Mouse (Mus musculus) embryonic facial prominence, embryonic 13.5 days (tissue): ENCODE results near the gene Hsd17b1. TPM values are rescaled to one million over a fixed set of nuclear protein-coding genes. Genes with fewer than 3 reads are reported as not detected.

Source experiments
- ATAC-seq: fragments of 200-750 bp; cut with Nextera tagmentation; 2 replicates; pipeline ENCODE4 v1.8.0; 2017; ENCODE audit warnings: low read depth; ENCODE audit not compliant: insufficient number of reproducible peaks, insufficient read depth, low FRiP score, low TSS enrichment
- H3K27ac ChIP-seq: fragments of 300-500 bp; sonication (generic); 2 replicates; pipeline ENCODE4 v1.5.1; 2015; ENCODE audit warnings: moderate library complexity, mild to moderate bottlenecking, inconsistent platforms
- H3K27me3 ChIP-seq: fragments of 300-500 bp; sonication (generic); 2 replicates; pipeline ENCODE4 v1.6.1; 2015; ENCODE audit warnings: mild to moderate bottlenecking, inconsistent platforms
- H3K36me3 ChIP-seq: fragments of 300-500 bp; sonication (generic); 2 replicates; pipeline ENCODE4 v1.6.1; 2015; ENCODE audit warnings: mild to moderate bottlenecking, inconsistent platforms
- H3K4me1 ChIP-seq: fragments of 300-500 bp; sonication (generic); 2 replicates; pipeline ENCODE4 v1.6.1; 2015; ENCODE audit warnings: inconsistent platforms
- H3K4me2 ChIP-seq: fragments of 300-500 bp; sonication (generic); 2 replicates; pipeline ENCODE4 v1.6.1; 2015; ENCODE audit warnings: moderate library complexity, mild to moderate bottlenecking, inconsistent platforms
- H3K4me3 ChIP-seq: fragments of 300-500 bp; sonication (generic); 2 replicates; pipeline ENCODE4 v1.5.1; 2015; ENCODE audit warnings: mild to moderate bottlenecking, inconsistent platforms
- H3K9ac ChIP-seq: fragments of 300-500 bp; sonication (generic); 2 replicates; pipeline ENCODE4 v1.6.1; 2015; ENCODE audit warnings: mild to moderate bottlenecking, inconsistent platforms
- H3K9me3 ChIP-seq: fragments of 300-500 bp; sonication (generic); 2 replicates; pipeline ENCODE4 v1.6.1; 2016; ENCODE audit warnings: inconsistent platforms
- WGBS: fragments of 180-500 bp; shearing (Covaris S2); methylation state at CpG from one replicate; pipeline ENCODE4 v1.1.7; 2015; ENCODE audit warnings: mixed read lengths; 5-methylcytosine and 5-hydroxymethylcytosine counted together
- polyA plus RNA-seq: library from polyadenylated mRNA; unstranded; fragments of >200 nt; fragmentation: Nextera tagmentation; extraction: Ambion mirVana; gene quantifications from 2 replicates; pipeline ENCODE4 v1.2.1, GENCODE M21; 2015

Hsd17b1 gene
- polyA plus RNA-seq, 1 experiment from 2014 or later: 0.15 TPM

- no peak overlapping the region for H3K4me3 ChIP-seq
- H3K36me3 ChIP-seq: peaks cover 17% of the 10 kb centered on the region
- WGBS: 77% methylated on average over 12 of the region's 12 CpGs
- ATAC-seq: no peak
- no peak overlapping the region for H3K4me2 ChIP-seq
- H3K4me1 ChIP-seq: peaks cover 55% of the 10 kb centered on the region
- H3K9me3 ChIP-seq: no peaks in the 10 kb centered on the region
- no peak overlapping the region for H3K9ac ChIP-seq
- no peaks in the 10 kb centered on the region for H3K27me3 ChIP-seq
- peak overlapping the region; percentile 48 for H3K27ac ChIP-seq
Measured at GRCm38 (mm10) chr11:101062165-101062884, 15.9 kb upstream of the Hsd17b1 start.

GRCm38 (mm10) chr11:101062971-101063675 is 15.1 kb upstream of the Hsd17b1 start:
- Histone ChIP-seq H3K4me3 (no peak overlapping the region), H3K36me3 (peaks cover 15% of the 10 kb centered on the region), H3K9me3 (no peaks in the 10 kb centered on the region), H3K9ac (peak overlapping the region; percentile 54; the same call in 1 of the 2 replicates), H3K4me2 (0 out of 2 replicates have a peak overlapping the region, but pooled peaks have one; percentile 20), H3K4me1 (peaks cover 55% of the 10 kb centered on the region), H3K27ac (peak overlapping the region; percentile 89), H3K27me3 (no peaks in the 10 kb centered on the region)
- WGBS: 72% methylated on average over 14 of the region's 14 CpGs
- no peak for ATAC-seq

- Histone ChIP-seq H3K4me3 (no peak overlapping the region), H3K9ac (peak overlapping the region; percentile 54), H3K4me1 (peaks cover 51% of the 10 kb centered on the region), H3K27me3 (peaks cover 3% of the 10 kb centered on the region), H3K9me3 (no peaks in the 10 kb centered on the region), H3K27ac (peak overlapping the region; percentile 89), H3K4me2 (peak overlapping the region; percentile 20; the same call in 1 of the 2 replicates), H3K36me3 (peaks cover 15% of the 10 kb centered on the region)
- no peak for ATAC-seq
- 37% methylated on average over 12 of the region's 12 CpGs for WGBS
Measured at GRCm38 (mm10) chr11:101063676-101064327, 14.4 kb upstream of the Hsd17b1 start.

DNA sequence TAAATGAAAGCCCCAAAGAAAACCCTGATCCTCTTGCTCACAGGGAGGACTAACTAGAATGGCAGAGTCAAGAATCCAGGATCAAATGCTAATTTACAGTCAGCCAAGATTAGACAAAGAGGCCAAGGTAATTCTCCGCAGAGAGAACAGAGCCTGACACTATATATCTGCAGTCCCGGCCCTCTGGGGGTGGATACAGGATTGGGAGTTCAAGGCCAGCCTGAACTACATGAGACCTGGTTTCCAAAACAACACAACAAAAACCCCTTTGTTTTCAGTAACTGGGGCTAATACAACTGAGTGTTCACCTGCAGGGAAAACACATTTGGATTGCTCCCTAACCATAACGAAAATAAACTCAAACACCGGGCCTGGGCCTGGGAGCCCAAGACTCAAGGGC is 13.7 kb upstream of the Hsd17b1 start:
- ATAC-seq: no peak
- 68% methylated on average over 4 of the region's 4 CpGs for WGBS
- H3K9ac ChIP-seq: 0 out of 2 replicates have a peak overlapping the region, but pooled peaks have one; percentile 54
- no peak overlapping the region for H3K4me2 ChIP-seq
- no peak overlapping the region for H3K4me3 ChIP-seq
- H3K27me3 ChIP-seq: peaks cover 8% of the 10 kb centered on the region
- peak overlapping the region; percentile 89 for H3K27ac ChIP-seq
- peaks cover 54% of the 10 kb centered on the region for H3K4me1 ChIP-seq
- H3K36me3 ChIP-seq: peaks cover 15% of the 10 kb centered on the region
- no peaks in the 10 kb centered on the region for H3K9me3 ChIP-seq

DNA sequence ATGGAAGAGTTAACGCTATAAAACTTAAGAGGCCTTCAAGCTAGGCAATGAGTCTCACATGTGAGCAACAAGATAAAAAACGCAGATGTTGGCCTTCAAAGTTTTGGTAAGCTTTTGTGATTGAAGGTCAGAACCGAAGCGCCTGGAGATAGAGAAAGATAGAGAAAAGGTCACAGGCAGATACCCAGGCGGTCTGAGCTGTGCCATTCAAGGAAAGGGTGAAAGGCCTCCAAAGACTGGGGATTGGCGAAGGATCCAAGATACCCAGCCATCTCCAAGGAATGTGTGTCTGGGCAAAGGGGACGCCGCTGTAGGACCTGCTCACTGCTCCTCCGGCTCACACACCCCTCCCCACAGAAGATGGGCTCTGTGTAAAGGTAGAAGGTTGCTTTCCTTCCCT is 13.2 kb upstream of the Hsd17b1 start:
- Histone ChIP-seq H3K4me3 (no peak overlapping the region), H3K27ac (no peak overlapping the region), H3K27me3 (peaks cover 8% of the 10 kb centered on the region), H3K4me2 (no peak overlapping the region), H3K36me3 (peaks cover 15% of the 10 kb centered on the region), H3K9me3 (no peaks in the 10 kb centered on the region), H3K4me1 (peaks cover 51% of the 10 kb centered on the region), H3K9ac (no peak overlapping the region)
- 91% methylated on average over 9 of the region's 9 CpGs for WGBS
- no peak for ATAC-seq

DNA sequence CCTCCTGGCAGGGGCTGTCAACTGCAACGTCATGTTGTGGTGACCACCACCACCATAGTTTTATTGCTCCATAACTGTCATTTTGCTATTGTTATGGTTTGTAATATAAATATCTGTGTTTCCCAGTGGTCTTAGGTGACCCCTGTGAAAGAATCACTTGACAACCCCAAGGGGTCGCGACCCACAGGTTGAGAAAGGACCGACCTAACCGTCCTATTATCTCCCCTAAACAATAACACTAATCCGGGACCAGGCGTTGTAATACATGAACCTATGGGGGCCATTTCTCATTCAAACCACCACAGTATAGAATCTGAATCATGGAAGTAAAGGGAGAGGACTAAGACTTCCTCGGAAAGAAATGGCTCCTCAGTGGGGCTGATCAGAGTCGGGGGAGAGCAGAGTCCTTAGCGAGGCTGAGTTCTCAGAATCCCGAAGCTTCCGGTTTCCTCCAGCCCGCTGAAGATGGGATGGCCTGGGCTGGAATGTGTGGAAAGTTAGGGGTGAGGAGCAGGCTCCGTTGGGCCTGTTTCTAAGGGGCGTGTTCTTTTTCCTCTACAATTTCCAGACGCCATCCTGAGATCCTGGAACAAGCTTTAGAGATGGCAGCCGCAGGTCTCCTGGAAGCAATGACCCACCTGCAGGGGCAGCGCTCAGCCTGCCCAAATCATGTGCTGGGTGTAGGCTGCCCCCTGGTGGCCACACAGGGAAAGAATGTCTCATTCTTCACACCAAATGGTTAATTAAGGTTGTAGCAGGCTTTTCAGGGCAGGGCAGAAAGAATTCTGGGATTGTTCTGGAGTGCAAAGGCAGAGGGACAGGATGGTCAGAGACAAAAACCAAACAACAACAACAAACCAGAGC is 11.4 kb upstream of the Hsd17b1 start:
- H3K4me2 ChIP-seq: peak overlapping the region; percentile 59
- no peak overlapping the region; the same call in 1 of the 2 replicates for H3K9ac ChIP-seq
- H3K36me3 ChIP-seq: peaks cover 12% of the 10 kb centered on the region
- H3K4me3 ChIP-seq: peak overlapping the region; percentile 24
- H3K4me1 ChIP-seq: peaks cover 45% of the 10 kb centered on the region
- H3K27ac ChIP-seq: no peak overlapping the region
- ATAC-seq: no peak
- H3K9me3 ChIP-seq: no peaks in the 10 kb centered on the region
- H3K27me3 ChIP-seq: peaks cover 22% of the 10 kb centered on the region
- WGBS: 22% methylated on average over 18 of the region's 18 CpGs

DNA sequence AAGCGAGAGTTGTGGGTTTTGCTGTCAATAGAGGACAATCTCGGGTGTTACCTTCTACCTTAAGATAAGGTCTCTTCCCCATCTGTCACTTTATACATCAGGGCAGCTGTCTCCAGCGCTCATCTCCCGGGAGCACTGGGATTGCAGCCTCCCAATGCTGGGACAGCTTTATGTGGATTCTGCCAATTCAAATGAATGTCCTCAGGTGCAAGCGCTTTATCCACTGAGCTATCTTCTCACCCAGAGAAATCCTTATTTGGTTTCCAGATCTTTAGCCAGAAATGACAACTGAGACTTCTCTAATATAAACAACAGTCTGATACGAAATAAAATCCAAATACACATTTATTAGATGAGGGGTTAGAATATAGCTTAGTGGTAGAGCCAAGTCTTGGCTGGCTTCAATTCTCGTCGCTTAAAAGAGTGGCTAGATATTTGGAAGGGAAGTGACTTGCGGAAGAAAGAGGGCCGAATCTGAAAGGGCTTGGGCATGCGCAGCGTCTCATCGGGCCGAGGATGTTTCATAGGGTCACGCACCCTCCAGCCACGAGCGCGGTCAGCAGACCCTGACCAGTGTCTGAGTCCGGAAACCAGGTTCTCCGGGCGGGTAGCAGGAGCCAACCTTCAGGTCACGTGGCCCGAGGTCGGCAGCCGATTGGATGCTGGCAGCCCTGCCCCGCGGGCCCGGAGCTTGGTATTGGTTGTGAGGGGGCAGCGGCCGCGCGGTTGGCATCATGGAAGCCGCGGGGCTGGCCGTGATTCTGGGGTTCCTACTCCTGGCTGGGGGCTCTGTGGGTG is 8.6 kb upstream of the Hsd17b1 start, which contains the start of gene Naglu:
Gene Naglu (plus strand): TSS at position 622 of the 798 bp plus-strand sequence.
- Histone ChIP-seq H3K4me3 (peak within 1 kb of the TSS; percentile 72), H3K4me1 (peaks cover 22% of the 10 kb centered on the region), H3K4me2 (peak within 1 kb of the TSS; percentile 98), H3K9me3 (no peaks in the 10 kb centered on the region), H3K9ac (peak within 1 kb of the TSS; percentile 79), H3K27me3 (peaks cover 32% of the 10 kb centered on the region), H3K27ac (no peak within 1 kb of the TSS), H3K36me3 (no peaks in the 10 kb centered on the region)
- peak; percentile 73 for ATAC-seq
- 4% methylated on average over 35 of the region's 35 CpGs for WGBS

DNA sequence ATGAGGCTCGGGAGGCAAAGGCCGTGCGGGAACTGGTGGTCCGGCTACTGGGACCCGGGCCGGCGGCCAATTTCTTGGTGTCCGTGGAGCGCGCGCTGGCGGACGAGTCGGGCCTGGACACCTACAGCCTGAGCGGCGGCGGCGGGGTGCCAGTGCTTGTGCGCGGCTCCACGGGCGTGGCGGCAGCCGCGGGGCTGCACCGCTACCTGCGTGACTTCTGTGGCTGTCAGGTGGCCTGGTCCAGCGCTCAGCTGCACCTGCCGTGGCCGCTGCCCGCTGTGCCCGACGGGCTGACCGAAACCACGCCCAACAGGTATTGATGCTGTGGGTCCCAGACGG is 8.1 kb upstream of the Hsd17b1 start:
- WGBS: under 1% methylated on average over 36 of the region's 36 CpGs
- peak; percentile 34; the same call in 1 of the 2 replicates for ATAC-seq
- H3K27ac ChIP-seq: no peak overlapping the region

DNA sequence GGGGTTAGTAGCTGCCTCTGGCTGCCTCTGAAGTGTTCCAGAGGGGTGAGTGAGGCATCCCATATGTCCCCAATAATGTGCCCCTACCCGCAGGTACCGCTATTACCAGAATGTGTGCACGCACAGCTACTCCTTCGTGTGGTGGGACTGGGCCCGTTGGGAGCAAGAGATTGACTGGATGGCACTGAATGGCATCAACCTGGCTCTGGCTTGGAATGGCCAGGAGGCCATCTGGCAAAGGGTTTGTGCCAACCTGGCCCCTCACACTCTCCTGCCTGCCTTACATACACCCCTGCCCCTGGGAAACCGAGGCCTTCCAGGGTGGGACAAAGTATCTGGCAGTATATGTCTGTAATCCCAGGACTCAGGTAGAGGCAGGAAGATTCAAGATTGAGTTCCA is 7.2 kb upstream of the Hsd17b1 start:
- H3K9me3 ChIP-seq: no peaks in the 10 kb centered on the region
- peaks cover 32% of the 10 kb centered on the region for H3K27me3 ChIP-seq
- peak overlapping the region; percentile 98 for H3K4me2 ChIP-seq
- no peak for ATAC-seq
- no peak overlapping the region for H3K27ac ChIP-seq
- 68% methylated on average over 6 of the region's 6 CpGs for WGBS
- peaks cover 21% of the 10 kb centered on the region for H3K4me1 ChIP-seq
- H3K36me3 ChIP-seq: no peaks in the 10 kb centered on the region
- H3K9ac ChIP-seq: no peak overlapping the region
- H3K4me3 ChIP-seq: no peak overlapping the region; the same call in 1 of the 2 replicates

More for the DNA sequence above, 8.1 kb upstream of the Hsd17b1 start:
- peak overlapping the region; percentile 98 for H3K4me2 ChIP-seq
- H3K9ac ChIP-seq: peak overlapping the region; percentile 79
- no peaks in the 10 kb centered on the region for H3K36me3 ChIP-seq
- H3K4me3 ChIP-seq: peak overlapping the region; percentile 72
- peaks cover 21% of the 10 kb centered on the region for H3K4me1 ChIP-seq
- no peaks in the 10 kb centered on the region for H3K9me3 ChIP-seq
- peaks cover 32% of the 10 kb centered on the region for H3K27me3 ChIP-seq

DNA sequence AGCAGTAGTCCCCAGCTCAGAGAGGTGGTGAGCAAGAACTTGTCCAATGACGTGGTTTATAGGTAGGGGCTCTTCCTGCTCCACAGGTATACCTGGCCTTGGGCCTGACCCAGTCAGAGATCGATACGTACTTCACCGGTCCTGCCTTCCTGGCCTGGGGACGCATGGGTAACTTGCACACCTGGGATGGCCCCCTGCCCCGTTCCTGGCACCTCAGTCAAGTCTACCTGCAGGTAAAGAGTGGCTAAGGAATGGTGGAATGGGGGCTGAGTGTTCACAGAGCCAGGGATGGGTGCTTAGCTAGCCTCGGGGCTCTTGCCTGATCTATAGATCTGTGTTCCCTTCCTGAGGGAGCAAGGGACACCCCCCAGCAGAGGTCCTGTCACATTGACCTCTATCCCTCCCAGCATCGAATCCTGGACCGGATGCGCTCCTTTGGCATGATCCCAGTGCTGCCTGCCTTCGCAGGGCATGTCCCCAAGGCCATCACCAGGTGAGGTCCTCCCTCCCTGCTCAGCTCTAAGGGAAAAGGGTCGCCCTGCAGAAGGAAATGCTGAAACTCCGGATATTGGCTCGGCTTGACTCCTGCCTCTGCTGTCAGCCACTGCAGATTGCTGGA is 6.3 kb upstream of the Hsd17b1 start:
- no peak overlapping the region for H3K27ac ChIP-seq
- no peak overlapping the region for H3K4me2 ChIP-seq
- H3K4me3 ChIP-seq: no peak overlapping the region
- H3K9me3 ChIP-seq: no peaks in the 10 kb centered on the region
- peaks cover 41% of the 10 kb centered on the region for H3K27me3 ChIP-seq
- no peak for ATAC-seq
- WGBS: 63% methylated on average over 14 of the region's 14 CpGs
- peaks cover 16% of the 10 kb centered on the region for H3K4me1 ChIP-seq
- no peaks in the 10 kb centered on the region for H3K36me3 ChIP-seq
- H3K9ac ChIP-seq: no peak overlapping the region
